In genomic region chr4:102569950-102570765, GRCm38 (mm10) we compare ENCODE assay signal across 8 mouse cellular contexts.
DNase-seq lines count a peak whose midpoint lies in the region; ATAC-seq and TF ChIP-seq lines count a peak whose summit lies in the region.

No protein-coding gene starts in this region.

- peak; percentile 49 to 51 for DNase-seq in right cerebral cortex, postnatal 10 days (ENCODE audit: low spot score in 2 of 2)
- DNase-seq in right cerebral cortex, postnatal 36 days (ENCODE audit: low spot score in 2 of 2) = no peak
- peak; percentile 34 to 50 for DNase-seq in cerebellum, postnatal 36 days
- peak; percentile 75 for DNase-seq in gastrocnemius, postnatal 14 days
- DNase-seq in induced T-regulatory cell, adult 2 months (ENCODE audit: low read depth) = peak; percentile 85
- DNase-seq in liver, embryonic 14.5 days (ENCODE audit: low read depth in 3 of 3, low spot score in 3 of 3) = peak in 2 of 3 experiments; percentile 38 to 51
- DNase-seq in naive thymus-derived CD4-positive, alpha-beta T cell, adult 2 months (ENCODE audit: low read depth) = peak; percentile 77
- peak; percentile 77 for DNase-seq in thymus, adult 2 months

- H3K9ac ChIP-seq in liver, embryonic 14.5 days (replicated peaks) = peak overlapping the region; percentile 74

- ATAC-seq in liver, embryonic 14.5 days (ENCODE audit: insufficient read depth) = peak; percentile 71

- TF ChIP-seq EP300 in liver, embryonic 14.5 days (IDR thresholded peaks at IDR 0.05; ENCODE audit: low read depth) = no peak

- intact Hi-C loops in gastrocnemius, postnatal 14 days (cut with DNase I; ENCODE audit: low total_unique reads) = loop anchor here (5.0 kb wide), 1 partner anchor 58 kb away; no protein-coding TSS in a partner anchor

- no peaks in the 10 kb centered on the region for H3K27me3 ChIP-seq in liver, embryonic 14.5 days (ENCODE audit: control insufficient read depth, insufficient read depth, low read length)
- no peaks in the 10 kb centered on the region for H3K27me3 ChIP-seq in thymus, adult 2 months (ENCODE audit: control insufficient read depth, insufficient read depth, low read length)

- H3K9me3 ChIP-seq in liver, embryonic 14.5 days (ENCODE audit: control insufficient read depth, low read length) = no peaks in the 10 kb centered on the region

- H3K4me1 ChIP-seq in liver, embryonic 14.5 days (replicated peaks; ENCODE audit: control insufficient read depth in 2 of 2, insufficient read depth in 2 of 2, low read length in 1 of 2) = peaks cover 30 to 58% of the 10 kb centered on the region in 2 experiments
- H3K4me1 ChIP-seq in thymus, adult 2 months (replicated peaks; ENCODE audit: control insufficient read depth, insufficient read depth, low read length) = peaks cover 39% of the 10 kb centered on the region

- no peaks in the 10 kb centered on the region for H3K36me3 ChIP-seq in liver, embryonic 14.5 days (replicated peaks; ENCODE audit: control insufficient read depth, insufficient read depth, low read depth)
- H3K36me3 ChIP-seq in thymus, adult 2 months (ENCODE audit: control insufficient read depth, insufficient read depth, low read length) = peaks cover 3% of the 10 kb centered on the region; the same call in 1 of the 2 replicates

- WGBS in liver, embryonic 14.5 days (ENCODE audit: insufficient replicate concordance) = under 1% methylated on average over 20 of the region's 20 CpGs
- under 1% methylated on average over 20 of the region's 20 CpGs for WGBS in thymus, adult 2 months

- H3K4me2 ChIP-seq in liver, embryonic 14.5 days (ENCODE audit: low read depth) = peak overlapping the region; percentile 84

- no peak for TF ChIP-seq CTCF in liver, embryonic 14.5 days (IDR thresholded peaks at IDR 0.05; ENCODE audit: low read depth)
- no peak for TF ChIP-seq CTCF in thymus, adult 2 months (IDR thresholded peaks at IDR 0.05; ENCODE audit: borderline replicate concordance, control insufficient read depth, extremely low read depth, insufficient read depth, low read length, poor library complexity)

- peak; percentile 30; the same call in 1 of the 2 replicates for TF ChIP-seq POLR2A in thymus, adult 2 months (IDR thresholded peaks at IDR 0.05; ENCODE audit: control insufficient read depth, extremely low read depth, insufficient read depth, low read length, poor library complexity)

- H3K4me3 ChIP-seq in liver, embryonic 14.5 days (ENCODE audit: insufficient read depth in 1 of 2, low read depth in 2 of 2, low read length in 2 of 2) = peak overlapping the region; percentile 70 to 93
- H3K4me3 ChIP-seq in thymus, adult 2 months (ENCODE audit: control insufficient read depth, insufficient read depth, low read length) = peak overlapping the region; percentile 72

- H3K27ac ChIP-seq in liver, embryonic 14.5 days = peak overlapping the region; percentile 55
- peak overlapping the region; percentile 100 for H3K27ac ChIP-seq in thymus, adult 2 months (ENCODE audit: control insufficient read depth, insufficient read depth, low read length)

Comparison
In these comparisons a context has a peak if more than half of its experiments do, and no peak if none do; other contexts are left out.
1. DNase-seq: peak in right cerebral cortex, postnatal 10 days (2 of 2), cerebellum, postnatal 36 days (2 of 2), gastrocnemius, postnatal 14 days (single experiment), induced T-regulatory cell, adult 2 months (single experiment), liver, embryonic 14.5 days (2 of 3), naive thymus-derived CD4-positive, alpha-beta T cell, adult 2 months (single experiment) and thymus, adult 2 months (single experiment); none in right cerebral cortex, postnatal 36 days (0 of 2).